Mouse (Mus musculus) thymus, adult 2 months (tissue): Measurements from ENCODE around the gene Tlr5.

Experiments used
- CTCF ChIP-seq: fragments of 200-500 bp; IDR thresholded peaks from 2 replicates; pipeline ENCODE4 v1.5.1; 2012; ENCODE audit warnings: mild to moderate bottlenecking, control low read depth, low read length, moderate library complexity, borderline replicate concordance; ENCODE audit not compliant: control insufficient read depth, poor library complexity, insufficient read depth; ENCODE audit errors: extremely low read depth
- POLR2A ChIP-seq: fragments of 200-500 bp; IDR thresholded peaks from 2 replicates; pipeline ENCODE4 v1.6.1; 2012; ENCODE audit warnings: mild to moderate bottlenecking, low read length, control low read depth, moderate library complexity; ENCODE audit not compliant: control insufficient read depth, poor library complexity, insufficient read depth; ENCODE audit errors: extremely low read depth

DNA sequence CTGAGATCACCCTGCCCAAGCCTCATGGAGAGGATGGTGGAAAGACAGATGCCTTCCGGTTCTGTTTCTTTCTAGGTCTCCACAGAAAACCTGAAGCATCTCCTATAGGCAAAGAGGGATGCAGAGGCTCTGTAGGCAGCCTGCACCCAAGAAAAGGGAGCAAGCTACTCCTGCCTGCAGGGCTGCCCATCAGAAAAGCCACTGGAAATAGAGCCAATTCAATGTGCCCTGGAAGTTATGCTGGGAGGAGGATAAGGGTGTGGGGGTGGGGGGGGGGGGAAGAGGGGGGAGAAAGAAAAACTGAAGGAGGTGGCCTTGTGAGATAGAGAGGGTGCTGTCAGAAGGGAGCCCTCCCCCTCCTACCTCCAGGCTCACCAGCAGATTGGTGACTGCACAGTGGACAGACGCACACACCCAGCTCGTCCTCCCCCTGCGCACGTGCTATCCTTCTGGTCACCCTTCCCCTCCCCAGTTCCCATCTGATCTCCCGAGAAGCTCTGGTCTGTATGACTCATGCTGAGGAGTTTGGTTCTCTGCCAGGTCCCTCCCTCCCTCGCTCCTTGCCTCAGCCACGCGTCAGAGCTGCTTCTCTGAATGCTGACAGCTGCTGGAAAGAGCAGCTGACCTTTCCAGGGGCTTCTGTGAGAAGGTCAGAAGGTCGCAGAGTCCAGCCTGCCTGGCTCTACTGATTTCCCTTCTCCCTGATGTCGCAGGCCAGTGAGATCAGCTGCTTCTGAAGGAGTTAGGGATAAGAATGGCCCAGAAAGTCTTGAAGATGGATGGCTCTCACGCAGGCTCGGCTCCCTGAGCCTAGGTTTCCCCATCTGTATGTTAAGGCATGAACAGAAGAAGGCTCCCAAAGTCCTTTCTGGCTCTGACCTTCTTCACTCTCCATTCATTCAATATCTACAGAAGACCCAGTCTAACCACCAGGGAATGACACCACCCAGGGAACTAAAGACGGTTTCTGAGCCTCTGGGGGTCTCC lies 46.2 kb upstream of the Tlr5 start:
- no peak for TF ChIP-seq POLR2A
- no peak for TF ChIP-seq CTCF
